Mouse (Mus musculus) spleen, adult 2 months (tissue): Measurements from ENCODE around the gene Gfer. TPM values are rescaled to one million over a fixed set of nuclear protein-coding genes. Genes with fewer than 3 reads are reported as not detected.
A peak's percentile ranks its signal among the peaks of the same experiment; 100 is the strongest.

Experiments used
- DNase-seq, 2 experiments: peaks; one replicate each; pipeline versions ENCODE4 v3.0.0 to v3.0.0-alpha.2; 2012 to 2021; ENCODE audit warnings: low spot score in 2 of 2, low read depth in 1 of 2
- H3K27ac ChIP-seq: fragments of 200-500 bp; 2 replicates; pipeline ENCODE4 v1.5.1; 2012; ENCODE audit warnings: low read length, inconsistent platforms; ENCODE audit not compliant: insufficient read depth
- H3K27me3 ChIP-seq: fragments of 200-500 bp; 2 replicates; pipeline ENCODE4 v1.6.1; 2012; ENCODE audit warnings: mild to moderate bottlenecking, moderate library complexity, low read length, inconsistent platforms; ENCODE audit not compliant: control insufficient read depth, insufficient read depth
- H3K36me3 ChIP-seq: fragments of 200-500 bp; 2 replicates; pipeline ENCODE4 v1.6.1; 2012; ENCODE audit warnings: mild to moderate bottlenecking, low read length, inconsistent platforms; ENCODE audit not compliant: control insufficient read depth, insufficient read depth
- H3K4me1 ChIP-seq: fragments of 200-500 bp; 2 replicates; pipeline ENCODE4 v1.6.1; 2011; ENCODE audit warnings: inconsistent platforms; ENCODE audit not compliant: control insufficient read depth, insufficient read depth, insufficient read length
- H3K4me3 ChIP-seq: fragments of 200-500 bp; 2 replicates; pipeline ENCODE4 v1.5.1; 2011; ENCODE audit warnings: mild to moderate bottlenecking, inconsistent platforms; ENCODE audit not compliant: insufficient read depth, insufficient read length; ENCODE audit errors: extremely low read depth
- CTCF ChIP-seq: fragments of 200-500 bp; IDR thresholded peaks from 2 replicates; pipeline ENCODE4 v1.5.1; 2011; ENCODE audit warnings: mild to moderate bottlenecking, inconsistent platforms; ENCODE audit not compliant: insufficient read depth, insufficient read length, insufficient replicate concordance; ENCODE audit errors: extremely low read depth
- POLR2A ChIP-seq: fragments of 200-500 bp; IDR thresholded peaks from 2 replicates; pipeline ENCODE4 v1.6.1; 2011; ENCODE audit warnings: low read depth, low read length, inconsistent platforms
- WGBS: fragments of 180-500 bp; shearing (Covaris S2); methylation state at CpG from one replicate; pipeline ENCODE4 v1.1.7; 2018; 5-methylcytosine and 5-hydroxymethylcytosine counted together
- polyA plus RNA-seq: library from polyadenylated mRNA; depleted of rRNA; stranded (reverse); fragments of >200 nt; gene quantifications from 2 replicates; pipeline ENCODE4 v1.2.3, GENCODE M21; 2012

The Gfer gene
- polyA plus RNA-seq, 1 experiment = 13.8 TPM

DNA sequence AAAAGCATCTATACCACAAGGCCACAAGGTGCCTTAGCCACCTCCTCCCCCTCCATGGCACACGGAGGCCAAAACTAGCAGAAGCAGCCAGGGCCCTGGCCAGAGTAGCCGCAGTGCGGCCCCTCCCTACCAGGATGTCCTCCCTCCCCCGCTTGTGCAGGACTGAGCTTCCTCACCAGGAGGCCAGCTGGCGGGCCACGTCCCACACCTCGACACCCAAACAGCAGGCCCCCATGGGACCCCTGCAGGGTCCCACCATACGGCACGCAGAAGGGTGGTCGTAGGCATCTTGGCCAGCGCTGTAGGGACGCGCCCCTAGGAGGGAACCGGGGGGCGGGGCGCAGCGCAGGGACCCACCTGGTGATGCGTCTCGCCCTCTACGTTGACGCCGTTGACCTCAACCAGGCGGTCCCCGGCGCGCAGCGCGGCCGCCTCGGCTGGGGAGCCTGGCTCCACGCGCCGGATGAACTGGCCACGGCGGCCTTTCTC is 46.3 kb downstream of the Gfer start:
- Histone ChIP-seq H3K36me3 (no peaks in the 10 kb centered on the region), H3K27ac (peak overlapping the region; percentile 49), H3K27me3 (peaks cover 8% of the 10 kb centered on the region), H3K4me1 (peaks cover 4% of the 10 kb centered on the region), H3K4me3 (peak overlapping the region; percentile 52)
- WGBS = 1% methylated on average over 35 of the region's 35 CpGs
- TF ChIP-seq POLR2A = no peak
- TF ChIP-seq CTCF = no peak
- DNase-seq = no peak

DNA sequence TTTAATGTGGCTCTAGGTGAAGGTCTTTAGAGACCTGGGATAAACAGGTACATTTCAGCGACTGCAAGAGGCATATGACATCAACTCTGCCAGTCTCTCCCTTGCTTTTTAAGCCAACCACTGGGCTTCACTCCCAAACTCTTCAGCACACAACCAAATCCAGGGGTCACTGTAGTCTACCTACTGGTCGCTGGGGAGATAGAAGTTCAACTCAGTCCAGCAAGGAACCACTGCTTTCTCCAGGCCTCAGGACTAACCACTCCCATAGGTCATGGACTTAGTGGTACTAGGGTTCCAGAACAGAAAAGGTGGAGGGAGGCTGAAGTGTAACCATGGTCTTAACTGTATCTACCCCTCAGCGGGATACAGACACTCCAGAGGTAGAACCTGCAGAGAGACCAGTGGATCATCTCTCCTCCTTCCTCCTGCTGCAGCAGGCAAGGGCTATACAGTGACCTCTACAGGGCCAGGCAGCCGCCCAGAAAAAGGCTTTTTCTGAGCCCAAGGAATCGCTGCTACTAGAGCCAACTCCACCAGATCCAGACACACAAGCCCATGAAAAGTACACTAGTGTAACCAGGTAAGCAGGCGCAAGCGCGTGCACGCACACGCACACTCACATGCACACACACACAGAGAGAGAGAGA is 47.1 kb downstream of the Gfer start:
- Histone ChIP-seq H3K4me3 (no peak overlapping the region), H3K27me3 (peaks cover 8% of the 10 kb centered on the region), H3K27ac (no peak overlapping the region; the same call in 1 of the 2 replicates), H3K36me3 (no peaks in the 10 kb centered on the region), H3K4me1 (peaks cover 4% of the 10 kb centered on the region)
- TF ChIP-seq CTCF = no peak
- no peak for TF ChIP-seq POLR2A
- no peak for DNase-seq
- WGBS = 78% methylated on average over 10 of the region's 10 CpGs

DNA sequence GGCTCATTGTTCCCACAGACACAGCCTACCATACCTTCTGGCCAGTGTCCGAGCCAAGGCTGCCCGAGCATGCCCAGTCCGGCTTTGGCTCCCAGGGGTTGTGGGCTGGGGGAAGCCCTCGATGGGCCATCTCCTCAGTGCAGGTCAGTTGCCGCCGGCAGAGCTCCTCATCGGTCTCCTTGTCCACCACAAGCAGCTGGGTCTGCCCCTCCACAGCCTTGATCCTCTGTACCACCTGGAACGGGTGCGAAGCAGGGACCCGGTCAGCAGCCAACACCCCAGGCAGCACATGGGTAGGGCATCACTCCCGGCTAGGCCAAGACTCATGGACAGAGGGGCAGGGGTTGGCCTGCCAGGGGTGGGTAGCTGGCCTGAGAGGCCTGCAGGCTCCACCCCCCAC is 48.5 kb downstream of the Gfer start:
- TF ChIP-seq CTCF = no peak
- no peak overlapping the region for H3K4me3 ChIP-seq
- H3K27me3 ChIP-seq = peaks cover 8% of the 10 kb centered on the region
- H3K4me1 ChIP-seq = peaks cover 4% of the 10 kb centered on the region
- H3K27ac ChIP-seq = no peak overlapping the region; the same call in 1 of the 2 replicates
- no peak for DNase-seq
- 88% methylated on average over 11 of the region's 11 CpGs for WGBS
- H3K36me3 ChIP-seq = no peaks in the 10 kb centered on the region

DNA sequence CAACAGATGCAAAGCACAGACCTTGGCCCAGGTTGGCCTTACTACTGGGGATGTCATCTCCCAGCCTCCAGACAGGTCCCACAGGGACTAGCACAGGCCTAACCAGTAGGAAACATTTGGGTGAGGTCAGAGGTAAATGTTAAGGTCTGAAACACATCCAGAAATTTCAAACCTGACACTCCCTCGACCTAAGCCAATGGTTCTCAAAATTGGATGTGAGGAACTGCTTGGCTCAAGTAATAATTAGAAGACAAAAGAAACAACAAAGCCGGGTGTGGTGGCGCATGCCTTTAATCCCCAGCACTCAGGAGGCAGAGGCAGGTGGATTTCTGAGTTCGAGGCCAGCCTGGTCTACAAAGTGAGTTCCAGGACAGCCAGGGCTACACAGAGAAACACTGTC is 49.6 kb downstream of the Gfer start:
- H3K4me1 ChIP-seq = peaks cover 4% of the 10 kb centered on the region
- TF ChIP-seq CTCF (no peak), POLR2A (no peak)
- WGBS = 84% methylated on average over 4 of the region's 4 CpGs
- peaks cover 8% of the 10 kb centered on the region for H3K27me3 ChIP-seq
- H3K4me3 ChIP-seq = no peak overlapping the region
- H3K27ac ChIP-seq = no peak overlapping the region
- DNase-seq = no peak
- no peaks in the 10 kb centered on the region for H3K36me3 ChIP-seq

DNA sequence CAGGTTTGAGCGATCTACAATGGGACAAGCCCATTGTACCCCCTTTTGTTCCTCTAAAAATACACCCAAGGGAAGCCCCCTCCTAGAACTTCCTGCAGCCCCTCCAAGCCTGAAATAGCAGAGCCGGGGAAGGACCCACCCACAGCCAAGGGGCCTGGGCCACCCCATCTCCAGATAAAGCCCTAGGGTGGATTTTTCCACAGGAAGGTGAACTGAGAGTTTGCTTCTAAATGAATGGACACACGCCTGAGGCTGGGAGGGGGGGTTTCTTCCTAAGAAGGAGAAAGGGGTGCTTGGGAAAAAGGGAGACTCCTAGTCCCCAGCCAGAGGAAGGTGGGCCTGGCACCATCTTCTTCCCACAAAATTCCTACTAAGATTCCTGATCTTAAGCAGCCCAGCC is 50.0 kb downstream of the Gfer start:
- DNase-seq = no peak
- WGBS = 92% methylated on average over 3 of the region's 3 CpGs
- H3K4me1 ChIP-seq = peaks cover 4% of the 10 kb centered on the region
- no peak overlapping the region for H3K4me3 ChIP-seq
- no peaks in the 10 kb centered on the region for H3K36me3 ChIP-seq
- peak overlapping the region; percentile 17; the same call in 1 of the 2 replicates for H3K27ac ChIP-seq
- TF ChIP-seq CTCF = no peak
- TF ChIP-seq POLR2A = no peak
- peaks cover 8% of the 10 kb centered on the region for H3K27me3 ChIP-seq

DNA sequence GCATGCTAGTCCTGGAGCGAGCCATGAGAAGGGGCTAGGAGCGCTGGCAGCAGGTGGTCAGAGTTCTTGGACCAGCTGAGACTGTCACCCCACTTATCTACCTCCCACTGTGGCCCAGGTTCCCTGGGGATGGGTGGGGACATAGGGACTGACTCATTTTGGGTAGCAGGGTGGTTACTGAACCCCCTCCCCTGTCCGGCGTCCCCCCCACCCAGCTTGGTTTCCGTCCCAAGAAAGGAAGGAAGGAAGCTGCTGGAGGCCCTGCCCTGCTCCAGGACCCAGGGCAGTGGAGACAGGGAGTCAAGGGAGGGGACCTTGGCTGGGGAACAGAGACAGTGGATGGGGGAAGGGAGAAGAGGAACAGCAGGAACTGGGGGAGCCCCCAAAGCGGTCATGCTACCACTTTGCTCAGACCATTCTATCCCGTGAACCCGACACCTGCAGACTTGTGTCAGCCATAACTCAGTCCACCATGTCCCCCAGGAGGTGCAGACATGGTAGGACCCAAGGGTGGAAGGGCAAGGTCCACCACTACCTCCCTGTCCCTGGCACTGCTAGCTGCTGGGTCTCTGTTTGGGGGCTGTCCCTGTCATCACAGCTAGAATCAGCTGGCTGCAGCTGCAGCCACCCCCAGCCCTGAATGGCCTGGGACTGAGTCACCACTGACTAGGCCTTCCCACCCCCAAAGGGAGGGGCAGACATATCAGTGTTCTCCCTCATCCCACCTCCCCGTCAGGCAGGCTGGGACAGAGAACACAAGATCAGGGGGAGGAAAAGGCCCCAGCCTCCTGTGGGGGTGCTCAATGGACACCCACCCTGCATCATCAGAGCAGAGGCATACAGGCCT is 50.9 kb downstream of the Gfer start:
- H3K4me1 ChIP-seq = peaks cover 4% of the 10 kb centered on the region
- TF ChIP-seq POLR2A (no peak), CTCF (no peak)
- DNase-seq = no peak
- peaks cover 4% of the 10 kb centered on the region; the same call in 1 of the 2 replicates for H3K27me3 ChIP-seq
- H3K4me3 ChIP-seq = no peak overlapping the region
- WGBS = 78% methylated on average over 9 of the region's 9 CpGs
- no peaks in the 10 kb centered on the region for H3K36me3 ChIP-seq
- peak overlapping the region; percentile 69 for H3K27ac ChIP-seq
